Mouse (Mus musculus) E14TG2a.4 (cell line): ENCODE measurements around the gene Foxp1.

Source experiments
- CTCF ChIP-seq: conservative IDR thresholded peaks from 2 replicates; pipeline ENCODE4 v1.5.1; 2014; ENCODE audit warnings: low read length
- NANOG ChIP-seq: IDR thresholded peaks from 2 replicates; pipeline ENCODE4 v1.6.1; 2014; ENCODE audit warnings: borderline replicate concordance, low read length, mixed read lengths
- POU5F1 ChIP-seq: IDR thresholded peaks from 2 replicates; pipeline ENCODE4 v1.6.1; 2014; ENCODE audit warnings: low read length, borderline replicate concordance

DNA sequence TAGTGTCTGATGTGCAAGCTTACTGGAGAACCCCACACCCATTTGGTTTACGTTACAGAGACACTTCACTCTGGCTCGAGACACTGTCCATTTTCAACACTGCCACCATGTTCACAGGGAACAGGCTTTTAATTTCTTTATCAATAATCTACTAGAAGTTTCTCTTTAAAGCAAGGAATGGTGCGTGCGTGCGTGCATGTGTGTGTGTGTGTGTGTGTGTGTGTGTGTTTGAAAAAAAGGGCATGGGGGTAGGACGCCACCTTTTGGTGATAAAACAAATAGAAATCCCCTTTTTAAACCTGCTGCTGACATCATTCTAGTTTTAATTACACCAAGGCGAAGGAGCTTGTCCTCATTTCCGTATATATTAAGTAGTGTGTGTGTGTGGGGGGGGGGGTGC is 2.8 kb upstream of the Foxp1 start:
- TF ChIP-seq CTCF = 0 out of 2 replicates have a peak, but pooled peaks have one; percentile 2
- no peak for TF ChIP-seq NANOG
- no peak for TF ChIP-seq POU5F1
